8 mouse cellular contexts compared by ENCODE assay signal in genomic region chr3:104961066-104962059, GRCm38 (mm10). TPM values are rescaled to one million over a fixed set of nuclear protein-coding genes. Genes with fewer than 3 reads are reported as not detected.
DNase-seq lines count a peak whose midpoint lies in the region; ATAC-seq and TF ChIP-seq lines count a peak whose summit lies in the region.

TSS of gene Wnt2b (minus strand) at chr3:104961921.

- no peaks in the 10 kb centered on the region for H3K79me2 ChIP-seq in myocyte (ENCODE audit: control insufficient read depth, insufficient read depth)

- H3K4me2 ChIP-seq in kidney, embryonic 14.5 days (replicated peaks; ENCODE audit: low read depth, low read length) = peak within 1 kb of the TSS; percentile 71
- peak within 1 kb of the TSS; percentile 92 for H3K4me2 ChIP-seq in heart, embryonic 12.5 days
- H3K4me2 ChIP-seq in myocyte (ENCODE audit: low read depth) = peak within 1 kb of the TSS; percentile 75

- H3K9ac ChIP-seq in kidney, embryonic 14.5 days (ENCODE audit: low read depth, low read length) = peak within 1 kb of the TSS; percentile 47; the same call in 1 of the 2 replicates
- H3K9ac ChIP-seq in heart, embryonic 12.5 days = peak within 1 kb of the TSS; percentile 65

- H3K27ac ChIP-seq in kidney, embryonic 14.5 days (ENCODE audit: low read depth, low read length) = no peak within 1 kb of the TSS
- H3K27ac ChIP-seq in heart, embryonic 12.5 days (ENCODE audit: poor library complexity, severe bottlenecking) = no peak within 1 kb of the TSS

- DNase-seq in kidney, adult 11 months = no peak
- DNase-seq in adrenal gland, postnatal 10 days = peak; percentile 59
- DNase-seq in kidney, postnatal 36 days = peak; percentile 16 to 49
- DNase-seq in B cell, adult 2 months = no peak
- no peak for DNase-seq in cerebellum, adult 8-10 months

- H3K36me3 ChIP-seq in kidney, embryonic 14.5 days (ENCODE audit: control insufficient read depth, insufficient read depth, low read length) = no peaks in the 10 kb centered on the region
- H3K36me3 ChIP-seq in heart, embryonic 12.5 days = no peaks in the 10 kb centered on the region
- no peaks in the 10 kb centered on the region for H3K36me3 ChIP-seq in myocyte (ENCODE audit: control insufficient read depth, insufficient read depth)

- H3K4me3 ChIP-seq in kidney, embryonic 14.5 days (ENCODE audit: low read length) = peak within 1 kb of the TSS; percentile 51
- H3K4me3 ChIP-seq in heart, embryonic 12.5 days = peak within 1 kb of the TSS; percentile 60
- H3K4me3 ChIP-seq in myocyte = no peak within 1 kb of the TSS

- ATAC-seq in kidney, embryonic 14.5 days (ENCODE audit: low FRiP score, low TSS enrichment) = peak; percentile 45
- peak; percentile 38 for ATAC-seq in heart, embryonic 12.5 days (ENCODE audit: insufficient number of reproducible peaks, low FRiP score)

- TF ChIP-seq POLR2A in myocyte (IDR thresholded peaks at IDR 0.05; ENCODE audit: insufficient read length, low read depth) = no peak

- WGBS in kidney, embryonic 14.5 days = 2% methylated on average over 76 of the region's 87 CpGs
- 1% methylated on average over 85 of the region's 87 CpGs for WGBS in heart, embryonic 12.5 days

- peaks cover 16% of the 10 kb centered on the region for H3K4me1 ChIP-seq in kidney, embryonic 14.5 days (ENCODE audit: control insufficient read depth, insufficient read depth, low read length)
- H3K4me1 ChIP-seq in heart, embryonic 12.5 days (replicated peaks) = peaks cover 45% of the 10 kb centered on the region

- H3K9me3 ChIP-seq in kidney, embryonic 14.5 days (ENCODE audit: control insufficient read depth, low read length) = no peaks in the 10 kb centered on the region
- H3K9me3 ChIP-seq in heart, embryonic 12.5 days (replicated peaks) = no peaks in the 10 kb centered on the region

- no peak within 1 kb of the TSS for H3ac ChIP-seq in myocyte (ENCODE audit: control insufficient read depth, insufficient read length)

- H3K27me3 ChIP-seq in kidney, embryonic 14.5 days (ENCODE audit: control insufficient read depth, insufficient read depth, low read length) = peaks cover 55% of the 10 kb centered on the region
- H3K27me3 ChIP-seq in heart, embryonic 12.5 days (replicated peaks) = peaks cover 60% of the 10 kb centered on the region
- H3K27me3 ChIP-seq in myocyte (ENCODE audit: control insufficient read depth, insufficient read depth, insufficient read length) = peaks cover 27% of the 10 kb centered on the region

TF ChIP-seq in myocyte, 11 proteins besides CTCF, POLR2A, EP300 and RAD21:
- TF ChIP-seq CEBPB (IDR thresholded peaks at IDR 0.05; ENCODE audit: insufficient read depth, poor library complexity, severe bottlenecking) (no peak), SRF (IDR thresholded peaks at IDR 0.05; ENCODE audit: control insufficient read depth, insufficient read length, low read depth) (no peak), MAX (IDR thresholded peaks at IDR 0.05; ENCODE audit: low read depth) (no peak), E2F4 (IDR thresholded peaks at IDR 0.05; ENCODE audit: insufficient read depth) (no peak), MYOD1 (IDR thresholded peaks at IDR 0.05; ENCODE audit: control insufficient read depth in 1 of 3, insufficient read length in 2 of 3, low read depth in 2 of 3) (no peak)

RNA-seq across cellular contexts. Expression of gene Wnt2b, which starts in this region (rescaled TPM):
- polyA plus RNA-seq in kidney, embryonic 14.5 days (2014; fragmentation: Nextera tagmentation; extraction: Ambion mirVana) = 0.39 and 0.62 TPM in 2 replicates
- total RNA-seq in adrenal gland, postnatal 10 days (2021) = 10 to 100 TPM in 1 of 2 experiments, 1 to 10 TPM in 1; 9.8 to 11.0 TPM
- polyA plus RNA-seq in heart, embryonic 12.5 days (2016; fragmentation: Nextera tagmentation; extraction: Ambion mirVana) = 1.3 and 1.4 TPM in 2 replicates
- polyA plus RNA-seq in myocyte (2012; fragmentation: generic; extraction: Trizol) = 0.13 TPM

Comparison
In these comparisons a context has a peak if more than half of its experiments do, and no peak if none do; other contexts are left out.
1. DNase-seq: peak in adrenal gland, postnatal 10 days (single experiment) and kidney, postnatal 36 days (2 of 2); none in kidney, adult 11 months (single experiment), B cell, adult 2 months (0 of 2) and cerebellum, adult 8-10 months (single experiment).
2. Peak in ATAC-seq, H3K4me3 ChIP-seq, H3K9ac ChIP-seq and H3K4me2 ChIP-seq in kidney, embryonic 14.5 days; RNA of the gene not detected or under 1 TPM.
3. Peak in every context shown above with its lines, with median percentiles within 50 percentile points of each other: H3K4me2 ChIP-seq.